Mouse (Mus musculus) midbrain, embryonic 15.5 days (tissue): ENCODE measurements around the gene Stk35. TPM values are rescaled to one million over a fixed set of nuclear protein-coding genes. Genes with fewer than 3 reads are reported as not detected.

Experiments used
- ATAC-seq: fragments of 200-750 bp; cut with Nextera tagmentation; replicated peaks from 2 replicates; pipeline ENCODE4 v1.8.0; 2017; ENCODE audit warnings: moderate TSS enrichment
- H3K27ac ChIP-seq: fragments of 300-500 bp; sonication (generic); 2 replicates; pipeline ENCODE4 v1.5.1; 2015; ENCODE audit warnings: mild to moderate bottlenecking, inconsistent platforms
- H3K27me3 ChIP-seq: fragments of 300-500 bp; sonication (generic); replicated peaks from 2 replicates; pipeline ENCODE4 v1.6.1; 2015; ENCODE audit warnings: inconsistent platforms
- H3K36me3 ChIP-seq: fragments of 300-500 bp; sonication (generic); replicated peaks from 2 replicates; pipeline ENCODE4 v1.6.1; 2015; ENCODE audit warnings: inconsistent platforms
- H3K4me1 ChIP-seq: fragments of 300-500 bp; sonication (generic); 2 replicates; pipeline ENCODE4 v1.6.1; 2015; ENCODE audit warnings: inconsistent platforms
- H3K4me2 ChIP-seq: fragments of 300-500 bp; sonication (generic); 2 replicates; pipeline ENCODE4 v1.6.1; 2015; ENCODE audit warnings: inconsistent platforms, mild to moderate bottlenecking, moderate library complexity
- H3K4me3 ChIP-seq: fragments of 300-500 bp; sonication (generic); 2 replicates; pipeline ENCODE4 v1.5.1; 2015; ENCODE audit warnings: mild to moderate bottlenecking, inconsistent platforms
- H3K9ac ChIP-seq: fragments of 300-500 bp; sonication (generic); 2 replicates; pipeline ENCODE4 v1.6.1; 2015; ENCODE audit warnings: mild to moderate bottlenecking, inconsistent platforms
- H3K9me3 ChIP-seq: fragments of 300-500 bp; sonication (generic); 2 replicates; pipeline ENCODE4 v1.6.1; 2016; ENCODE audit warnings: inconsistent platforms
- WGBS: fragments of 180-500 bp; shearing (Covaris S2); methylation state at CpG from one replicate; pipeline ENCODE4 v1.1.7; 2015; ENCODE audit warnings: mixed read lengths; 5-methylcytosine and 5-hydroxymethylcytosine counted together
- polyA plus RNA-seq: library from polyadenylated mRNA; unstranded; fragments of >200 nt; fragmentation: Nextera tagmentation; extraction: Ambion mirVana; gene quantifications from 2 replicates; pipeline ENCODE4 v1.2.1, GENCODE M21; 2015

The Stk35 gene
- polyA plus RNA-seq, 1 experiment from 2014 or later = 8.6 TPM

DNA sequence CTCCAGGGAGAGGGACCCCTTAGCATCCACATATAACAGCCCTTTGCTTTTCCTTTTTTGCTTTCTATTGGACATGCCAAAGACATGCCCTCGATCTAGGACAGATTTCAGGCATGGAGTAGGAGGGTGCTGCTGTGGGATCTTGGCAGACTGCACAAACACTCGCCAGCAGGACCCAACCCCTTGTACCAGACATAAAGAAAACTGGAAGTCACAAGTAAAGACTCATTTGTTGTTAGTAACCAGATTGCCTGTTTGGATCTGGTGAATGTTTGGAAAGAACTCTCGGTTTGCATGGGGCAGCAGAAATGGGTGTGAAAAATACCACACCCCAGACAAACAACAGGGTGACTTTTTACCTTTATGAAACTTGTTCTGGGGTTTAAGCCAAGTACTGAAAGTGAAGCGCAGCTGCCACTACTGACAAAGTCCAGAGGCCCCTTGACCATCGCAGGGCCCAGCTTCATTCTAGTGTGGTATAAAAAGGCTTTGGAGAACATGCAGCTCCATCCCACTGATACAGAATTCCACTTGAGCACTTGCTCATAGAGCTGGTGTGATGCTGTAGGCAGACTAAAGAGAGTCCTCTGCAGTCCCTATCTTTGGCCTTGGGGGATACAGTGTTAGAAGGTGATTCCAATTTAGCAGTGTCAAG, 17.4 kb downstream of the Stk35 start:
- no peaks in the 10 kb centered on the region for H3K27me3 ChIP-seq
- H3K27ac ChIP-seq = no peak overlapping the region
- no peaks in the 10 kb centered on the region for H3K36me3 ChIP-seq
- H3K4me1 ChIP-seq = no peaks in the 10 kb centered on the region
- H3K4me3 ChIP-seq = no peak overlapping the region
- no peaks in the 10 kb centered on the region for H3K9me3 ChIP-seq
- 89% methylated on average over 5 of the region's 5 CpGs for WGBS
- ATAC-seq = no peak
- H3K4me2 ChIP-seq = no peak overlapping the region
- no peak overlapping the region for H3K9ac ChIP-seq

- Histone ChIP-seq H3K27ac (no peak overlapping the region), H3K36me3 (no peaks in the 10 kb centered on the region), H3K4me2 (no peak overlapping the region), H3K4me3 (no peak overlapping the region), H3K9me3 (no peaks in the 10 kb centered on the region), H3K9ac (no peak overlapping the region), H3K27me3 (no peaks in the 10 kb centered on the region), H3K4me1 (no peaks in the 10 kb centered on the region)
- ATAC-seq = no peak
- 92% methylated on average over 2 of the region's 2 CpGs for WGBS
These were observed 18.6 kb downstream of the Stk35 start for GRCm38 (mm10) chr2:129818868-129819267.

GRCm38 (mm10) chr2:129819531-129819930, 19.2 kb downstream of the Stk35 start:
- H3K27ac ChIP-seq = no peak overlapping the region
- no peaks in the 10 kb centered on the region for H3K9me3 ChIP-seq
- 75% methylated on average over 2 of the region's 2 CpGs for WGBS
- no peak for ATAC-seq
- no peak overlapping the region for H3K4me2 ChIP-seq
- H3K27me3 ChIP-seq = no peaks in the 10 kb centered on the region
- no peak overlapping the region for H3K4me3 ChIP-seq
- no peak overlapping the region for H3K9ac ChIP-seq
- no peaks in the 10 kb centered on the region for H3K36me3 ChIP-seq
- no peaks in the 10 kb centered on the region for H3K4me1 ChIP-seq

GRCm38 (mm10) chr2:129819951-129820350, 19.6 kb downstream of the Stk35 start:
- Histone ChIP-seq H3K4me2 (no peak overlapping the region), H3K27ac (no peak overlapping the region), H3K9ac (no peak overlapping the region), H3K9me3 (no peaks in the 10 kb centered on the region), H3K4me1 (no peaks in the 10 kb centered on the region), H3K36me3 (no peaks in the 10 kb centered on the region), H3K27me3 (no peaks in the 10 kb centered on the region), H3K4me3 (no peak overlapping the region)
- 100% methylated on average over 1 of the region's 1 CpGs for WGBS
- ATAC-seq = no peak

DNA sequence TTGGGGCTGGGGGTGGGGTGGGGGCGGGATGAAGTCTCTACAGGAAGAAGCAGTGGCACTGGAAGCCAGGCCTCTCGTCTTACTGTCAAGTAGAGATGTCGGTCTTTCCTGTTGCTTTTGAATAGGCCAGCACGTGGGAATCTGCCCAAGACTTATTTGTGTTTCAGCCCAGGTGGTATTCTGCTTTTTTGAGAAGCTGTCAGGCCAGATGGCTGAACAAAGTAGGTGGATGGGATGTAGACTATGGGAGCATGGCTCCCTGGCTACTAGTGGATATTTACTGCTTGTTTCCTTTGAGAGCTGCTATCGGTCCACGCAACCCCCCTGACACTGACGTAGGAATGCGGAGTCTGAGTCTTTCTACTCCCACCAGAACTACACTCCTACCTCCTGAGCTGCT, 20.7 kb downstream of the Stk35 start:
- Histone ChIP-seq H3K4me2 (no peak overlapping the region), H3K4me1 (no peaks in the 10 kb centered on the region), H3K9me3 (no peaks in the 10 kb centered on the region), H3K4me3 (no peak overlapping the region), H3K36me3 (no peaks in the 10 kb centered on the region), H3K27me3 (no peaks in the 10 kb centered on the region), H3K9ac (no peak overlapping the region), H3K27ac (no peak overlapping the region)
- no peak for ATAC-seq
- WGBS = 82% methylated on average over 8 of the region's 8 CpGs

DNA sequence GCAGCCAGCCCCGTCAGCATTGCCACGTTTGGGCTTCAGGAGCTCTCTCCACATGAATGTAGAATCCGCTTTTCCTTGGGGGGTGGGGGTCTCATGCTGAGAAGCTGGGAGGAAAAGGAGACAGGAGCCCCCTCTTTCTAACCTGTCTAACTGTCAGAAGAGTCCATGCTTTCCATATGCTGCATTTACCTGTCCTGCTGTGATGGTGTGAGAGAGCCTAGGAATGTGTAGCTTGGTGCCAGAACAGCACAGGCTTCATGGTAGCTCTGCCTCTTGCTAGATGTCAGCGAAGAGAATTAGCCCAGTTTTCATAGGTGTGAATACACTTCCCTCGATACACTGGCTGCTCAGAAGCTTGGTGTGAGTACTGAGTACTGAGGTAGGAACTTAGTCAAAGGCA, 21.3 kb downstream of the Stk35 start:
- Histone ChIP-seq H3K4me2 (no peak overlapping the region), H3K9me3 (no peaks in the 10 kb centered on the region)
- WGBS = 87% methylated on average over 5 of the region's 5 CpGs

DNA sequence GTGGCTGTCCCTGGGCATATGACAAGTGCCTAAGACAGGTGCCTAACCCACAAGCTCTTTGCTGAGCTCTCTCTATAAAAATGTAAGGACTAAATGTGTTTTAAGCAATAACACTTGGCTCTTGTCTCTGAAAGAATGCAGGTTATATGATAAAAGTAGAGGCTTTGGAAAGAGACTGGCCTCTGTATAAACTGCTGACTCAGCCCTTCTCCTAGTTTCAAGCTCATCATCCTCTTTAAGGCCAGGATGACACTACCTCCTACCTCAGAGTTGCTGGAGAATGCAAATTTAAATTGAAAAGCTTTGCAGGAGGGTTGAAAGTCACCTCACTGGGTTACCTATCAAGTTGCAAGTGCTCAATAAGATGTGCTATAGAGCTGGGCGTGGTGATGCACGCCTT, 23.0 kb downstream of the Stk35 start:
- no peak overlapping the region for H3K4me3 ChIP-seq
- no peaks in the 10 kb centered on the region for H3K9me3 ChIP-seq
- WGBS = 91% methylated on average over 2 of the region's 2 CpGs
- no peaks in the 10 kb centered on the region for H3K4me1 ChIP-seq
- no peaks in the 10 kb centered on the region for H3K27me3 ChIP-seq
- H3K36me3 ChIP-seq = 0 out of 2 replicates have a peak, but pooled peaks cover 4% of the 10 kb centered on the region
- no peak overlapping the region for H3K27ac ChIP-seq
- no peak overlapping the region for H3K4me2 ChIP-seq
- ATAC-seq = no peak
- no peak overlapping the region for H3K9ac ChIP-seq

More for the DNA sequence above, 21.3 kb downstream of the Stk35 start:
- no peak for ATAC-seq
- Histone ChIP-seq H3K36me3 (no peaks in the 10 kb centered on the region), H3K9ac (no peak overlapping the region), H3K27me3 (no peaks in the 10 kb centered on the region), H3K4me3 (no peak overlapping the region), H3K27ac (no peak overlapping the region), H3K4me1 (no peaks in the 10 kb centered on the region)

DNA sequence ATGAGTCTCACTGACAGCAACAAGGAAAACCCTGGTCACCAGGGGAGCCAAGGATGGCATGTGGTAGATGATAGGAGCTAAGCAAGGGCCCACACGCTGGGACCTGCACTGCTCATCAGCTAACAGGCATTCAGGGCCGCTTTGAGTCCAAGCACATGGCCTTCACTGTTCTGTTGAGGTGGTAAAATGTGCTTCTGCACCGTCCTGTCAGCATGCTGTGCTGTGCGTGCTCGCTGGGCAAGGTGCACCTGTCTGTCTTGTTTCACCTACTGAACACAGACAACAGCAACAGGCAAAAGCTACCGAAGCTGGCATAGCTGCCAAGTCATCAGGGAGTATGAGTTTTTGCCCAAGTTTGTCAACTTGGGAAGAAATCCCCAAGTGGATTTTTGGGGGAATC, 23.9 kb downstream of the Stk35 start:
- no peak overlapping the region for H3K9ac ChIP-seq
- 0 out of 2 replicates have a peak, but pooled peaks cover 9% of the 10 kb centered on the region for H3K36me3 ChIP-seq
- no peaks in the 10 kb centered on the region for H3K9me3 ChIP-seq
- H3K4me3 ChIP-seq = no peak overlapping the region
- no peaks in the 10 kb centered on the region for H3K4me1 ChIP-seq
- WGBS = 92% methylated on average over 6 of the region's 6 CpGs
- ATAC-seq = no peak
- H3K27me3 ChIP-seq = no peaks in the 10 kb centered on the region
- H3K27ac ChIP-seq = no peak overlapping the region
- H3K4me2 ChIP-seq = no peak overlapping the region

GRCm38 (mm10) chr2:129826141-129826540, 25.8 kb downstream of the Stk35 start:
- Histone ChIP-seq H3K27ac (no peak overlapping the region), H3K36me3 (peaks cover 16% of the 10 kb centered on the region; the same call in 1 of the 2 replicates), H3K27me3 (no peaks in the 10 kb centered on the region), H3K9me3 (no peaks in the 10 kb centered on the region), H3K4me1 (no peaks in the 10 kb centered on the region), H3K9ac (no peak overlapping the region), H3K4me2 (no peak overlapping the region), H3K4me3 (no peak overlapping the region)
- WGBS = 96% methylated on average over 3 of the region's 3 CpGs
- no peak for ATAC-seq

DNA sequence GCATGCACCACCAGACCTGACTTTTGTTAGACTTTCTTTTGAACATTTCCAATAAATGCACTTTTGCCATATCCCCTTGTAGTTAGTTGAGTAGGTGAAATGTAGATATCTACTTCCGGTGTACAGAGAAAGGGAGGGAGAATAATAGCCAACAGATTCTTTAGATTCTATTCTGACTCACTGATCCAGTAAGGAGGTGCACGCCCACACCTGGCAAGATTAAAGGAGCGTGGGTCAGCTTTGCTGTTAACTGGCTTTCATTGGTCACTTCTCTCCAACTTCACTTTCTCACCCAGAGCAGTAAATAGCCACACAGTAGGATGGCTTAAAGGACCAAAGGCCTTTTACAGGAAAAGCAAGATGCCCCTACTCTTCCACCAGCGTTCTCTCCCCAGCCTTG, 32.7 kb downstream of the Stk35 start:
- Histone ChIP-seq H3K9ac (no peak overlapping the region), H3K4me1 (no peaks in the 10 kb centered on the region), H3K36me3 (peaks cover 15% of the 10 kb centered on the region; the same call in 1 of the 2 replicates), H3K4me3 (no peak overlapping the region), H3K27me3 (no peaks in the 10 kb centered on the region), H3K9me3 (no peaks in the 10 kb centered on the region), H3K4me2 (no peak overlapping the region), H3K27ac (no peak overlapping the region)
- 78% methylated on average over 4 of the region's 4 CpGs for WGBS
- no peak for ATAC-seq

- no peaks in the 10 kb centered on the region for H3K4me1 ChIP-seq
- no peak overlapping the region for H3K27ac ChIP-seq
- 100% methylated on average over 1 of the region's 1 CpGs for WGBS
- no peaks in the 10 kb centered on the region for H3K27me3 ChIP-seq
- no peak overlapping the region for H3K4me2 ChIP-seq
- peaks cover 7% of the 10 kb centered on the region; the same call in 1 of the 2 replicates for H3K36me3 ChIP-seq
- no peak overlapping the region for H3K9ac ChIP-seq
- no peak for ATAC-seq
- H3K4me3 ChIP-seq = no peak overlapping the region
- no peaks in the 10 kb centered on the region for H3K9me3 ChIP-seq
These were observed 33.9 kb downstream of the Stk35 start for GRCm38 (mm10) chr2:129834221-129834620.

DNA sequence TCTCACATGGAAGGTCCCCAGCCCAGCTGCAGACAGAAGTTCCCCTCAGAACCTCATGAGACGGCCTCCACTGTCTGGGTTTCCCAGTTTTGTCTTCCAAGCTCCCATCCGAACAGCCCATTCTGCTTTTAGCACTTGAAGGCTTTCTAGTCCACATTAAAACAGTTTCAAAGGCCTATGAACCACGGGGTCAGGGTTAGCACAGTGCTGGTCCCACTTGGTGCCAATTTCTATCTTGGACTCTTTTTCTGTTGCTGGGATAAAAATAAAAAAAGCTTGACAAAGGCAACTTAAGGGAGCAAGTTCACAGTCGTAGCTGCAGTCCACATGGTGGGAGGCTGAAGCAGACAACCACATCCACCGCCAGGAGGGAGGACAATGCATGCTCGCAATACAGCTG, 34.6 kb downstream of the Stk35 start:
- Histone ChIP-seq H3K4me3 (no peak overlapping the region), H3K4me1 (no peaks in the 10 kb centered on the region), H3K4me2 (no peak overlapping the region), H3K9ac (no peak overlapping the region), H3K27me3 (no peaks in the 10 kb centered on the region), H3K9me3 (no peaks in the 10 kb centered on the region), H3K27ac (no peak overlapping the region), H3K36me3 (peaks cover 3% of the 10 kb centered on the region; the same call in 1 of the 2 replicates)
- 86% methylated on average over 6 of the region's 6 CpGs for WGBS
- no peak for ATAC-seq

GRCm38 (mm10) chr2:129836921-129837320, 36.6 kb downstream of the Stk35 start:
- Histone ChIP-seq H3K4me3 (no peak overlapping the region), H3K9ac (no peak overlapping the region), H3K9me3 (no peaks in the 10 kb centered on the region), H3K36me3 (no peaks in the 10 kb centered on the region), H3K27ac (no peak overlapping the region), H3K4me2 (no peak overlapping the region), H3K27me3 (no peaks in the 10 kb centered on the region), H3K4me1 (no peaks in the 10 kb centered on the region)
- 58% methylated on average over 1 of the region's 1 CpGs for WGBS
- ATAC-seq = no peak
